Mouse (Mus musculus) hindbrain, embryonic 16.5 days (tissue): Measurements from ENCODE around the gene H2afv. TPM values are rescaled to one million over a fixed set of nuclear protein-coding genes. Genes with fewer than 3 reads are reported as not detected.
A peak's percentile ranks its signal among the peaks of the same experiment; 100 is the strongest.

Source experiments
- ATAC-seq: fragments of 200-750 bp; cut with Nextera tagmentation; 2 replicates; pipeline ENCODE4 v1.8.0; 2017; ENCODE audit warnings: moderate TSS enrichment, moderate library complexity
- H3K27ac ChIP-seq: fragments of 300-500 bp; sonication (generic); 2 replicates; pipeline ENCODE4 v1.5.1; 2014; ENCODE audit warnings: low read depth, mild to moderate bottlenecking, control low read depth, low read length, moderate library complexity
- H3K27me3 ChIP-seq: fragments of 300-500 bp; sonication (generic); replicated peaks from 2 replicates; pipeline ENCODE4 v1.6.1; 2014; ENCODE audit warnings: low read length; ENCODE audit not compliant: control insufficient read depth, insufficient read depth
- H3K36me3 ChIP-seq: fragments of 300-500 bp; sonication (generic); 2 replicates; pipeline ENCODE4 v1.6.1; 2014; ENCODE audit warnings: mild to moderate bottlenecking, low read length, moderate library complexity, mixed read lengths; ENCODE audit not compliant: control insufficient read depth, insufficient read depth
- H3K4me1 ChIP-seq: fragments of 300-500 bp; sonication (generic); 2 replicates; pipeline ENCODE4 v1.6.1; 2014; ENCODE audit warnings: low read depth, low read length; ENCODE audit not compliant: control insufficient read depth, insufficient read depth
- H3K4me2 ChIP-seq: fragments of 300-500 bp; sonication (generic); 2 replicates; pipeline ENCODE4 v1.6.1; 2014; ENCODE audit warnings: mild to moderate bottlenecking, low read length, control low read depth, moderate library complexity
- H3K4me3 ChIP-seq: fragments of 300-500 bp; sonication (generic); 2 replicates; pipeline ENCODE4 v1.5.1; 2014; ENCODE audit warnings: mild to moderate bottlenecking, low read length, control low read depth, moderate library complexity
- H3K9ac ChIP-seq: fragments of 300-500 bp; sonication (generic); 2 replicates; pipeline ENCODE4 v1.6.1; 2014; ENCODE audit warnings: low read depth, mild to moderate bottlenecking, control low read depth, low read length, moderate library complexity
- H3K9me3 ChIP-seq: fragments of 300-500 bp; sonication (generic); 2 replicates; pipeline ENCODE4 v1.6.1; 2014; ENCODE audit warnings: mild to moderate bottlenecking, low read length, moderate library complexity; ENCODE audit not compliant: control insufficient read depth
- WGBS: fragments of 180-500 bp; shearing (Covaris S2); extraction: QIAGEN DNeasy Blood & Tissue Kit; methylation state at CpG from one replicate; pipeline ENCODE4 v1.1.7; 2014; 5-methylcytosine and 5-hydroxymethylcytosine counted together
- microRNA-seq: library from miRNA; unstranded; fragments of <30 nt; microRNA quantifications from one replicate; pipeline ENCODE4, GENCODE M21; 2017
- polyA plus RNA-seq: library from polyadenylated mRNA; unstranded; fragments of >200 nt; fragmentation: Nextera tagmentation; extraction: Ambion mirVana; gene quantifications from 2 replicates; pipeline ENCODE4 v1.2.1, GENCODE M21; 2015

The H2afv gene
- polyA plus RNA-seq, 1 experiment from 2014 or later: 223 TPM

DNA sequence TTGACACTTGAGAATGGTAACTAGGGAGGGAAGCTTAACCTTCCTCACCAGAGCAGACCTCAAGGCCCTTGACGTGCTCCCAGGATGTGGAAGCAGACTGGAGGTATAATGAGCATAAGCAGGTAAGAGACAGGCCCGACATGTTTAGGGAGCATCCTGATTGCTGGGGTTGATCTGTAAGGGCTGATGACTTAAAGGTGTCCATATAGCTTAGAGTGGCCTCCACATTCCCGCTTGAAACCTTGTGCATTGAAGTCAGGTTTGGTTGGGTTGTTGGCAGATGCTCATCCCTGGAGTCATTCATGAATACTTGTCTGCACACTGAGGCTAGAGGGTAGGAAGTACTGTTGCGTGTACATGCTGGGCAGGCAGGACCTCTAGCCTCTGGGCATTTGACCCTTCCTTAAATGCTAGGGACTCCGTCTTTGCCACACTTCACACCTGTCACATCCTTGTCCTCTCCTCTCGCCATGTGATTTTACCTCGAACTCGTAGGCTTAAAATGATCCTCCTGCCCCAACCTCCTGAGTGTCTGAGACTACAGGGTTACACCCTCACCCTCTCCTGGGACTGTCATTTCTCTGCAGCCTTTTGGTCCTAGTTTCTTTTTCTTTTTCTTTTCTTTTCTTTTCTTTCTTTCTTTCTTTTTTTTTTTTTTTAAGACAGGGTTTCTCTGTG lies 53.7 kb downstream of the H2afv start:
- H3K36me3 ChIP-seq: peaks cover 14% of the 10 kb centered on the region
- WGBS: 83% methylated on average over 8 of the region's 8 CpGs
- ATAC-seq: no peak

DNA sequence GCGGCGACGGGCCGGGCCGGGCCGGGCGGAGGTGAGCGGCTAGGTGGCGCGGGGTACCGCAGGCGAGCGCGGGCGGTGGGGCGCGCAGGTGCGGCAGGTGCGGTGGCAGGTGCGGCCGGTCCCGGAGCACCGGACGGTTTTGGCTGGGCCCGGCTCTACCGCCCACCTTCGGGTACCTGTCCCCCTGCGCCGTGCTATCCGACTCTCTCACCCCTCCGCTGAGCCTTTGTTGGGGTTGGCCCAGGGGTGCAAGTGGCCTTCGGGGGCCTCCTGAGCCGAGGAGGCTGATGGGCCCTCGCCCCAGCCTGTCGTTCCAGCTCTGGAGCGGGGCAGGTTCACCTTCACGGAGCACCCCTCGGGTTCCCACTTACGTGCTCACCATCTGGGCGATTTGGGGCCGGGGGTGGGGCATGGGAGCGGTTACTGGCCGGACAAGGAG lies 54.7 kb downstream of the H2afv start:
- Histone ChIP-seq H3K9me3 (no peaks in the 10 kb centered on the region), H3K9ac (peak overlapping the region; percentile 99), H3K27ac (peak overlapping the region; percentile 95), H3K36me3 (peaks cover 10% of the 10 kb centered on the region), H3K4me2 (peak overlapping the region; percentile 80), H3K4me1 (peaks cover 16% of the 10 kb centered on the region), H3K4me3 (peak overlapping the region; percentile 91), H3K27me3 (no peaks in the 10 kb centered on the region)
- ATAC-seq: peak; percentile 44
- under 1% methylated on average over 39 of the region's 43 CpGs for WGBS

More for the DNA sequence above, 53.7 kb downstream of the H2afv start:
- Histone ChIP-seq H3K9me3 (no peaks in the 10 kb centered on the region), H3K4me2 (peak overlapping the region; percentile 80), H3K27ac (no peak overlapping the region), H3K27me3 (no peaks in the 10 kb centered on the region), H3K9ac (peak overlapping the region; percentile 99; the same call in 1 of the 2 replicates), H3K4me1 (peaks cover 16% of the 10 kb centered on the region), H3K4me3 (peak overlapping the region; percentile 91)

DNA sequence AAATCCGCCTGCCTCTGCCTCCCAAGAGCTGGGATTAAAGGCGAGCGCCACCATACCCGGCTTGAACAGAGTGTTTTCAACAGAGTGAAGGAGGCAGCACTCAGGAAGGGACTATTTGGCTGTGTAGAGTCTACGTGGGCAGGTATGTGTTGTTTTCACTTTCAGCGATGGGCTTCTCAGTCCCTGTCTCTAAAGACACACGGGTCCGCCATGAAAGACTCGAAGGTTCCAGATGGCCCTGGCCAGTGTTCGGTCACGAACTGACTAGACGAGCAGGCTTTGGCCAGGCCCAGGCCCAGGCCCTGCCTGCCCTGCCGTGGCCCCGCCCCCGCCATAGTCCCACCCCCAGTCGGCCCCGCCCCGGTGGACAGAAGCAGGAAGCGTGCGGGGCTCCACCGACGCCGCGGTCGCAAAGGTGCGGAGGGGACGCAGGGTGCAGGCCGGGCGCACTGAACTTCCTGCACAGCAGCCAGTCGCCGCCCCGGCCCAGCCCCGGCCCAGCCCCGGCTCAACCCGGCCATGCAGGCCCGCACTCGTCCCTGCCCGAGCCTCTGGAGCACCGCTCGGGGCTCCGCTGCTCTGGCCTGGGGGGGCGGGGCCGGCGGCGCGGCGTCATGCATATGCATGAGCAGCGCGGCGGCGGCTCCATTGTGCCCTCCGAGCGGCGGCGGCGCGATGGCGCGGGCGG lies 55.4 kb downstream of the H2afv start, which contains the start of gene Zmiz2:
TSS of gene Zmiz2 (plus strand) at position 349 of the 688 bp plus-strand sequence.
- peak within 1 kb of the TSS; percentile 95 for H3K27ac ChIP-seq
- peak within 1 kb of the TSS; percentile 91 for H3K4me3 ChIP-seq
- H3K4me1 ChIP-seq: peaks cover 16% of the 10 kb centered on the region
- H3K27me3 ChIP-seq: no peaks in the 10 kb centered on the region
- H3K4me2 ChIP-seq: peak within 1 kb of the TSS; percentile 80
- peaks cover 10% of the 10 kb centered on the region for H3K36me3 ChIP-seq
- peak within 1 kb of the TSS; percentile 99 for H3K9ac ChIP-seq
- H3K9me3 ChIP-seq: no peaks in the 10 kb centered on the region
- 8% methylated on average over 36 of the region's 60 CpGs for WGBS
- ATAC-seq: peak; percentile 98

DNA sequence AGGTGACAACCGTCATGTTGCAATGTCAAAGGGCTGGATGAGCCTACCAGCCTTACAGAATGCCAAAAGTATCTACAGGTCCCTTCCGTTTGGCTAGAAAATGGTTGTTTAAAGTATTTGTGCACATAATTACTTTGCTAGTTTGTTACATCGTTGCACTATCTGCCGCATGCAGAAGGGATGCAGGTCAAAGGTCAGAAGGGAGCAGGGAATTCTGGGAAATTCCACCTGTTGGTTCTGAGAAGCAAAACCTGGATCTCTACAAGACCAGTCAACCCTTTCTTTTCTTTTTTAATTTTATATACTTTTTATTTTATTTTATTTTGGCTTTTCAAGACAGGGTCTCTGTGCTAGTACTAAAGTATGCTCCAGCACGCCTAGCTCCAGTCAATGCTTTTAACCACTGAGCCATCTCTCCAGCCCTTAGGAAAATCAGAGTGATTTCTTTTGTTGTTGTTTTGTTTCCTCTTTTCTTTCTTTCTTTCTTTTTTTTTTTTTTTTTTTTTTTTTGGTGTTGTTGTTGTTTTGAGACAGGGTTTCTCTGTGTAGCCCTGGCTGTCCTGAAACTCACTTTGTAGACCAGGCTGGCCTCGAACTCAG lies 56.0 kb downstream of the H2afv start:
- Histone ChIP-seq H3K9me3 (no peaks in the 10 kb centered on the region), H3K27ac (peak overlapping the region; percentile 95), H3K9ac (no peak overlapping the region), H3K4me1 (peaks cover 16% of the 10 kb centered on the region), H3K27me3 (no peaks in the 10 kb centered on the region), H3K4me3 (peak overlapping the region; percentile 91), H3K36me3 (peaks cover 10% of the 10 kb centered on the region), H3K4me2 (peak overlapping the region; percentile 48)
- 87% methylated on average over 6 of the region's 6 CpGs for WGBS
- ATAC-seq: no peak

DNA sequence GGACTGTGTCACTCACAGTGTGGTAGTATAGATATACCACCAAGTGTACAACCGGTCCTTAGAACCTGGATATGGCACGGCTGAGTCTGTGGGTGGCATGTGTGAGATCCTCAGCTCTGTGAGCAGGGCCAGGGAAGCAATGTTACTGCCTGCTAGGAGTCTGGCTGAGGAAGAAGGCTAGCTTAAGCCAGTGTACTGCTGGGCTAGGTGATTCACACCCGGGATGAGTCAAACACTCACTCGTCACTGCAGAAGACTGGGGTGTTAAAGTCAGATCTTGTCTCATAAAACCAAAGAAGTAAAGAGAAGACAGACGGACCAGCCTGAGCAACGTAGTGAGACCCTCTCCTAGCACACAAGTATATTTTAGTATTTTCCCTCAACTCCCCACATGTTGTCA lies 63.3 kb downstream of the H2afv start:
- Histone ChIP-seq H3K27ac (no peak overlapping the region), H3K36me3 (no peaks in the 10 kb centered on the region), H3K4me3 (no peak overlapping the region), H3K27me3 (no peaks in the 10 kb centered on the region), H3K4me1 (no peaks in the 10 kb centered on the region), H3K9me3 (no peaks in the 10 kb centered on the region), H3K9ac (no peak overlapping the region), H3K4me2 (no peak overlapping the region)
- no peak for ATAC-seq
- 87% methylated on average over 6 of the region's 6 CpGs for WGBS

Small RNA genes within 50 kb of the gene (microRNA-seq; reads per million reads assigned to microRNA genes)
- gene Gm22123: not detected
- gene Mir7651: 2.9 reads per million, percentile 7 among the genes with 10 or more reads in this experiment

Other genes starting within 250 kb of the H2afv start
- 0.71 and 0.81 TPM in 2 replicates for gene A730071L15Rik, start 244.4 kb downstream of the H2afv start, polyA plus RNA-seq
- 71.5 and 71.9 TPM in 2 replicates for gene Nudcd3, start 244.0 kb downstream of the H2afv start, polyA plus RNA-seq
- 0.04 TPM in 1 of 2 replicates, not detected in the other for gene Npc1l1, start 214.3 kb downstream of the H2afv start, polyA plus RNA-seq
- 69.5 and 71.3 TPM in 2 replicates for gene Ddx56, start 176.7 kb downstream of the H2afv start, polyA plus RNA-seq
- gene Tmed4, start 169.6 kb downstream of the H2afv start, polyA plus RNA-seq: 111 and 119 TPM in 2 replicates
- gene Ogdh, start 152.8 kb downstream of the H2afv start, polyA plus RNA-seq: 142 and 153 TPM in 2 replicates
- 29.1 and 29.6 TPM in 2 replicates for gene Zmiz2, start 55.4 kb downstream of the H2afv start, polyA plus RNA-seq
- 4,094 and 4,423 TPM in 2 replicates for gene Ppia, start 29.0 kb downstream of the H2afv start, polyA plus RNA-seq
- 11.2 and 11.5 TPM in 2 replicates for gene Purb, start 31.5 kb upstream of the H2afv start, polyA plus RNA-seq
- 0.35 and 0.40 TPM in 2 replicates for gene Myo1g, start 76.5 kb upstream of the H2afv start, polyA plus RNA-seq
- gene Ccm2, start 102.4 kb upstream of the H2afv start, polyA plus RNA-seq: 98.2 and 98.7 TPM in 2 replicates
- 72.1 and 81.0 TPM in 2 replicates for gene Nacad, start 161.6 kb upstream of the H2afv start, polyA plus RNA-seq
- 29.3 and 35.2 TPM in 2 replicates for gene Tbrg4, start 181.6 kb upstream of the H2afv start, polyA plus RNA-seq
- gene Wap, start 194.2 kb upstream of the H2afv start, polyA plus RNA-seq: not detected in 2 replicates
- gene Ramp3, start 214.1 kb upstream of the H2afv start, polyA plus RNA-seq: 26.6 and 30.6 TPM in 2 replicates